Mouse (Mus musculus): ENCODE measurements around the gene Irf2bp2. TPM values are rescaled to one million over a fixed set of nuclear protein-coding genes. Genes with fewer than 3 reads are reported as not detected.

Irf2bp2 gene
- polyA plus RNA-seq, 1 experiment = 163 TPM

DNA sequence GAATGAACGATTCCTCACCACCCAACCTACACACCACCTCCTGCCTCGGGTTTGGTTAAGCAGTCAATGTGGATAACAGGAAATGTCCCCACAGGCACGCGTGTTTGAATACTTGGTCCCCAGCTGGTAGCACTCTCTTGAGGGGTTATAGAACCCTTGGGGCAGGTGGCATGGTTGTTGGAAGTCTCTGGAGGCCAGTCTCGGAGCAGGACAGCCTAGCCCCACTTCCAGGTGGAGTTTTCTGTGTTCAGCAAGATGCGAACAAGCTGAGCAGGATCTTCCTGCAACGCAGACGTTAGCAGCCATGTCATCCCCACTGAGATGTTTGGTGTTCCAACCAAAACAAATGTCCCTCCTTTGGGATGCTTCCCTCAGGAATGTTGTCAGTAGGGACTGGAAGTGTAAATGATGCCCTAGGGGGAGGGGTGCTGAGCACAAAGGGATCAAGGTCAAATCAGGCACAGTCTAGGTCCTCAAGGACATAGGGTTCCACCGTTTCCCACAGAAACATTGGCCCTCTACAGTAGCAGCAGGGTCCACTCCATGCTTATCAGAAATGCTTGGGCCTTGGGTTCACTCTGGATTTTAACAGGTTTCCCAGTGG is 29.1 kb downstream of the Irf2bp2 start:
- Histone ChIP-seq H3K4me3 (ENCODE audit: insufficient read depth, low read length) (no peak overlapping the region), H3K4me1 (ENCODE audit: control insufficient read depth, insufficient read depth, low read length) (peaks cover 64% of the 10 kb centered on the region), H3K27ac (ENCODE audit: insufficient read depth, low read depth, low read length) (peak overlapping the region; percentile 98)
- no peak for TF ChIP-seq POLR2A (IDR thresholded peaks at IDR 0.05; ENCODE audit: borderline replicate concordance, low read depth, low read length)
- TF ChIP-seq CTCF (IDR thresholded peaks at IDR 0.05; ENCODE audit: low read depth, low read length) = no peak

- Histone ChIP-seq H3K27ac (ENCODE audit: insufficient read depth, low read depth, low read length) (no peak overlapping the region), H3K4me1 (ENCODE audit: control insufficient read depth, insufficient read depth, low read length) (peaks cover 42% of the 10 kb centered on the region), H3K4me3 (ENCODE audit: insufficient read depth, low read length) (no peak overlapping the region)
- TF ChIP-seq POLR2A (IDR thresholded peaks at IDR 0.05; ENCODE audit: borderline replicate concordance, low read depth, low read length) (no peak), CTCF (IDR thresholded peaks at IDR 0.05; ENCODE audit: low read depth, low read length) (no peak)
Measured at GRCm38 (mm10) chr8:126561316-126561841, 32.4 kb downstream of the Irf2bp2 start.

GRCm38 (mm10) chr8:126558400-126558953 is 35.3 kb downstream of the Irf2bp2 start:
- Histone ChIP-seq H3K4me1 (ENCODE audit: control insufficient read depth, insufficient read depth, low read length) (peaks cover 38% of the 10 kb centered on the region), H3K27ac (ENCODE audit: insufficient read depth, low read depth, low read length) (no peak overlapping the region), H3K4me3 (ENCODE audit: insufficient read depth, low read length) (no peak overlapping the region)
- TF ChIP-seq POLR2A (IDR thresholded peaks at IDR 0.05; ENCODE audit: borderline replicate concordance, low read depth, low read length) (no peak), CTCF (IDR thresholded peaks at IDR 0.05; ENCODE audit: low read depth, low read length) (no peak)

DNA sequence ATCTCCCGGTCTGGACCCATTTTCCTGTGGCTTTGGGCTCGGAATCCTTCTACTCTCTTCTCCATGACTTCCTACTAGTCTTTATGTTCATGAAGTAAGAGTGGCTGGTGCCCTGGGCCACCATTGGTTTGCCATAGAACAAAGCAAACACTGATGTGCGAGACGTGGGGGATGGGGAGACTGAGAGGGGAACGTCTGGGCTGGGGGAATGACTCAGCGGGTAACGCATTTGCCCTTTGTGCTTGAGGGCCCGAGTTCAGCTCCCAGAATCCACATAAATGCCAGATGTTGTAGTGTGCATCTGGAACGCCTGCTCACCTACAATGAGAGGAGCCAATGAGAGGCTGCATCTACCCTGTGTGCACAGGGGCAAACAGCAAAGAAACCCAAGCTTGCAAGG is 36.4 kb downstream of the Irf2bp2 start:
- TF ChIP-seq POLR2A (IDR thresholded peaks at IDR 0.05; ENCODE audit: borderline replicate concordance, low read depth, low read length) (no peak), CTCF (IDR thresholded peaks at IDR 0.05; ENCODE audit: low read depth, low read length) (no peak)
- no peak overlapping the region for H3K27ac ChIP-seq (ENCODE audit: insufficient read depth, low read depth, low read length)
- no peak overlapping the region for H3K4me3 ChIP-seq (ENCODE audit: insufficient read depth, low read length)
- peaks cover 32% of the 10 kb centered on the region for H3K4me1 ChIP-seq (ENCODE audit: control insufficient read depth, insufficient read depth, low read length)

GRCm38 (mm10) chr8:126556691-126557090 is 37.1 kb downstream of the Irf2bp2 start:
- no peak overlapping the region for H3K27ac ChIP-seq (ENCODE audit: insufficient read depth, low read depth, low read length)
- H3K4me1 ChIP-seq (ENCODE audit: control insufficient read depth, insufficient read depth, low read length) = peaks cover 37% of the 10 kb centered on the region
- H3K4me3 ChIP-seq (ENCODE audit: insufficient read depth, low read length) = no peak overlapping the region
- no peak for TF ChIP-seq CTCF (IDR thresholded peaks at IDR 0.05; ENCODE audit: low read depth, low read length)
- TF ChIP-seq POLR2A (IDR thresholded peaks at IDR 0.05; ENCODE audit: borderline replicate concordance, low read depth, low read length) = no peak

DNA sequence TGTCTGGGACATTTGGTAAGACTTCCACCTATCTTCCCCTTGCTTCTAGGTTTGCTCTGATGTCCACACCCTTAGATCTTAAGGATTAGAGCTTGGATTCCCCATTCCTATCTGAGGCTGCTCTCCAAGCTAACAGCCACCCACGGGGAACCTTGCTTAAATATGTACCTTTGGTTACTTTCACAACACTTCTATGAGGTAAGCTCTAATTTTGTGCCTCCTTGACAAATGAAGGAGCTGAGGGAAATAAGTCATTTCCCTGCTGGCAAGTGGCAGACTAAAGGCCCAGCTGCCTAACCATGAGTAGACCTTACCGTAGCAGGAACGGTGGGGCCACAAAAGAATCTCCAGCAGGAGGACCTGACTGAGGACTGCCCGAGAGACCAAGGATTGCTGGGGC is 39.0 kb downstream of the Irf2bp2 start:
- no peak overlapping the region for H3K4me3 ChIP-seq (ENCODE audit: insufficient read depth, low read length)
- no peak overlapping the region for H3K27ac ChIP-seq (ENCODE audit: insufficient read depth, low read depth, low read length)
- peaks cover 51% of the 10 kb centered on the region for H3K4me1 ChIP-seq (ENCODE audit: control insufficient read depth, insufficient read depth, low read length)
- no peak for TF ChIP-seq POLR2A (IDR thresholded peaks at IDR 0.05; ENCODE audit: borderline replicate concordance, low read depth, low read length)
- TF ChIP-seq CTCF (IDR thresholded peaks at IDR 0.05; ENCODE audit: low read depth, low read length) = no peak

DNA sequence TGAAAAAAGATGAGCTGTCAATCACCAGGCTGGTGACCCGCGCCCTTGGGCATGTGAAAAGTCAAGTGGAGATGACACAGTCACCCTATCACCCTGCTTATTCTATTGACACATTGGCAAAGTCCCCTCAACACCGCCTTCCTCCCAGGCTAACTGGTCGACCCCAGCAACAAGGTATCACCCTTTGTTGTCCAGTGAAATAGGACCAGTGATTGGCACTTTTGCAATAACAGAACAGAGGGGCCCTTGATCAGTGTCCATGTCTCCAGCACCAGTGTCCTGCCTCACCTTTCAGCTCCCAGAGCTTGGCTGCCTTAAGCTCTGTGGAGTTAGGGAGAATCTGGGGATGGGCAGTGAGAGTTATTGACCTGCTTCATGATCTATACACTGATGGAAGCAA is 41.9 kb downstream of the Irf2bp2 start:
- Histone ChIP-seq H3K4me1 (ENCODE audit: control insufficient read depth, insufficient read depth, low read length) (peaks cover 63% of the 10 kb centered on the region), H3K4me3 (ENCODE audit: insufficient read depth, low read length) (no peak overlapping the region), H3K27ac (ENCODE audit: insufficient read depth, low read depth, low read length) (no peak overlapping the region)
- no peak for TF ChIP-seq CTCF (IDR thresholded peaks at IDR 0.05; ENCODE audit: low read depth, low read length)
- no peak for TF ChIP-seq POLR2A (IDR thresholded peaks at IDR 0.05; ENCODE audit: borderline replicate concordance, low read depth, low read length)

DNA sequence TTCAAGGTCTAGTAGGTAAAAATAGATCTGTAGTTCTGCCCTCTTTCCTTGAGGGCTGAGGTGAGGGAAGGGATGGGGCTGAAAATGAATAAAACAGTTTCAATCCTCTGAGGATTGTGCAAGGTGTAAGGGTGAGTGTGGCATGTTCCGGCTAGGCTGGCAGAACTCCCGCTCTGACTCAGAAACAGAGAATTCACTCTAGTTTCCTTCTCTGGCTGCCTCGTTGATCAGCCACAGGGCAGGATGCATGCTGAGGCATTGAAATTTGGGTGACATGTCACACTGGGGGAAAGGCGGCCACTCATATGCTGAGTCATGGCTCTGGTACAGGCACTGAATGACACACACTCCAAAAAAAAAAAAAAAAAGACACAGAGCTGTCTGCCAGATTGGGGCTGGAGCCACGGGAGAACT is 42.8 kb downstream of the Irf2bp2 start:
- Histone ChIP-seq H3K4me1 (ENCODE audit: control insufficient read depth, insufficient read depth, low read length) (peaks cover 64% of the 10 kb centered on the region), H3K4me3 (ENCODE audit: insufficient read depth, low read length) (peak overlapping the region; percentile 22), H3K27ac (ENCODE audit: insufficient read depth, low read depth, low read length) (peak overlapping the region; percentile 84)
- TF ChIP-seq POLR2A (IDR thresholded peaks at IDR 0.05; ENCODE audit: borderline replicate concordance, low read depth, low read length) (no peak), CTCF (IDR thresholded peaks at IDR 0.05; ENCODE audit: low read depth, low read length) (no peak)

DNA sequence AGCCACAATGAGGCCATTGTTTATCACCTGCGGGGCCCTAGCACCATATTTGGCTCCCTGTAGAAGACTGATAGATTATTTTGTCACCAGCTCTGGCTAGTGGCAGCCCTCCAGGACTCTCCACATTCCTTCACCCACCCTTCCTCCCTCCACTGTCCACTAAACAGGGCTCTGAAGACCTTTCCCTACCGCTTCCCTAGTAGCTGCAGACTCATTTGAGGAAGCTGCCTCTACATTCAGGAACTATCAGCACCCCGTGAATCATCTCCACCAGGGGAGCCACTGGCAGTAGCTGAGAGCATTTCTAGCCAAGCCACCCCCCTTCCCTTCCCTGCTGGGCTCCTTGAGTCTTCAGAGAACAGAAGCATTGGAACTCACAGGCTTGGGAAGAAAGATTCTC is 45.9 kb downstream of the Irf2bp2 start:
- Histone ChIP-seq H3K4me1 (ENCODE audit: control insufficient read depth, insufficient read depth, low read length) (peaks cover 55% of the 10 kb centered on the region), H3K4me3 (ENCODE audit: insufficient read depth, low read length) (no peak overlapping the region), H3K27ac (ENCODE audit: insufficient read depth, low read depth, low read length) (peak overlapping the region; percentile 81)
- TF ChIP-seq CTCF (IDR thresholded peaks at IDR 0.05; ENCODE audit: low read depth, low read length) (no peak), POLR2A (IDR thresholded peaks at IDR 0.05; ENCODE audit: borderline replicate concordance, low read depth, low read length) (no peak)

- H3K27ac ChIP-seq (ENCODE audit: insufficient read depth, low read depth, low read length) = peak overlapping the region; percentile 81
- peaks cover 59% of the 10 kb centered on the region for H3K4me1 ChIP-seq (ENCODE audit: control insufficient read depth, insufficient read depth, low read length)
- H3K4me3 ChIP-seq (ENCODE audit: insufficient read depth, low read length) = no peak overlapping the region
- TF ChIP-seq CTCF (IDR thresholded peaks at IDR 0.05; ENCODE audit: low read depth, low read length) = no peak
Measured at GRCm38 (mm10) chr8:126547361-126547760, 46.4 kb downstream of the Irf2bp2 start.
